Mouse (Mus musculus) CH12.LX (cell line): ENCODE measurements around the gene Cd300ld3.

Experiments
- CTCF ChIP-seq, 2 experiments: IDR thresholded peaks in 1 of 2; conservative IDR thresholded peaks in 1 of 2; 2 replicates each; pipeline ENCODE4 v1.5.1; 2011 to 2012; ENCODE audit warnings: low read depth in 2 of 2, low read length in 2 of 2, improper control_type of control experiment in 1 of 2, inconsistent platforms in 1 of 2, mild to moderate bottlenecking in 1 of 2, moderate library complexity in 1 of 2
- POLR2A ChIP-seq: IDR thresholded peaks from 2 replicates; pipeline ENCODE4 v1.6.1; 2011; ENCODE audit warnings: low read depth, mild to moderate bottlenecking, improper control_type of control experiment, low read length
- POLR2AphosphoS2 ChIP-seq: IDR thresholded peaks from 2 replicates; pipeline ENCODE4 v1.6.1; 2011; ENCODE audit warnings: low read depth, low read length, improper control_type of control experiment
- TBP ChIP-seq: conservative IDR thresholded peaks from 2 replicates; pipeline ENCODE4 v1.6.1; 2011; ENCODE audit warnings: low read depth, low read length, improper control_type of control experiment
- UBTF ChIP-seq: IDR thresholded peaks from 2 replicates; pipeline ENCODE4 v1.6.1; 2012; ENCODE audit warnings: low read depth, mild to moderate bottlenecking, inconsistent platforms, low read length, improper control_type of control experiment, moderate library complexity

- TF ChIP-seq CTCF (conservative IDR thresholded peaks at IDR 0.05 in 1 of 2, IDR thresholded peaks at IDR 0.05 in 1 of 2; ENCODE audit: low read depth in 2 of 2, low read length in 2 of 2): no peak
- TF ChIP-seq POLR2A: no peak
- TF ChIP-seq TBP: no peak
- no peak for TF ChIP-seq POLR2AphosphoS2
- TF ChIP-seq UBTF: no peak
Observed at GRCm38 (mm10) chr11:115084595-115084994, 36.4 kb upstream of the Cd300ld3 start.
